Mouse (Mus musculus) ES-E14 (cell line): Measurements from ENCODE around the gene Rbm4. TPM values are rescaled to one million over a fixed set of nuclear protein-coding genes. Genes with fewer than 3 reads are reported as not detected.

ENCODE experiments used
- DNase-seq: peaks from one replicate; pipeline ENCODE4 v3.0.0-alpha.2; 2013; ENCODE audit warnings: low read depth, low spot score
- H3K27ac ChIP-seq: 2 replicates; pipeline ENCODE4 v1.5.1; 2012; ENCODE audit warnings: low read depth, mild to moderate bottlenecking, low read length, moderate library complexity, mixed read lengths; ENCODE audit not compliant: poor library complexity, insufficient read depth, severe bottlenecking
- H3K36me3 ChIP-seq: 2 replicates; pipeline ENCODE4 v1.6.1; 2012; ENCODE audit warnings: mild to moderate bottlenecking, low read length, moderate library complexity, mixed read lengths; ENCODE audit not compliant: control insufficient read depth, poor library complexity, insufficient read depth, severe bottlenecking
- H3K4me1 ChIP-seq, 2 experiments: fragments of 150-350 bp in 1 of 2; sonication (generic) in 1 of 2; 2 replicates each; pipeline ENCODE4 v1.6.1; 2012; ENCODE audit warnings: low read length in 2 of 2, mild to moderate bottlenecking in 1 of 2, mixed read lengths in 1 of 2; ENCODE audit not compliant: control insufficient read depth in 2 of 2, insufficient read depth in 2 of 2, poor library complexity in 1 of 2
- H3K4me3 ChIP-seq, 2 experiments: fragments of 150-350 bp in 1 of 2; sonication (generic) in 1 of 2; 2 replicates each; pipeline ENCODE4 v1.5.1; 2012; ENCODE audit warnings: low read length in 2 of 2, low read depth in 1 of 2, mild to moderate bottlenecking in 1 of 2, mixed read lengths in 1 of 2; ENCODE audit not compliant: insufficient read depth in 1 of 2, poor library complexity in 1 of 2, severe bottlenecking in 1 of 2
- H3K9ac ChIP-seq: 2 replicates; pipeline ENCODE4 v1.6.1; 2012; ENCODE audit warnings: low read depth, mild to moderate bottlenecking, low read length, mixed read lengths; ENCODE audit not compliant: poor library complexity, insufficient read depth, severe bottlenecking
- H3K9me3 ChIP-seq: fragments of 150-350 bp; sonication (generic); 2 replicates; pipeline ENCODE4 v1.6.1; 2012; ENCODE audit warnings: low read depth, mild to moderate bottlenecking, low read length; ENCODE audit not compliant: control insufficient read depth, insufficient read depth
- CHD2 ChIP-seq: IDR thresholded peaks from 2 replicates; pipeline ENCODE4 v1.6.1; 2014; ENCODE audit warnings: mild to moderate bottlenecking, low read depth, low read length, inconsistent platforms
- HCFC1 ChIP-seq: IDR thresholded peaks from 2 replicates; pipeline ENCODE4 v1.6.1; 2012; ENCODE audit warnings: low read length, inconsistent platforms, borderline replicate concordance; ENCODE audit not compliant: insufficient read depth
- MAFK ChIP-seq: IDR thresholded peaks from 2 replicates; pipeline ENCODE4 v1.6.1; 2014; ENCODE audit warnings: mild to moderate bottlenecking, low read depth, low read length, inconsistent platforms; ENCODE audit not compliant: insufficient read depth
- ZC3H11A ChIP-seq: IDR thresholded peaks from 2 replicates; pipeline ENCODE4 v1.6.1; 2012; ENCODE audit warnings: low read depth, mild to moderate bottlenecking, inconsistent platforms, low read length, borderline replicate concordance
- ZNF384 ChIP-seq: IDR thresholded peaks from 2 replicates; pipeline ENCODE4 v1.6.1; 2012; ENCODE audit warnings: low read depth, low read length, inconsistent platforms
- in situ Hi-C, 2 experiments: fragments of 600-800 bp; cut with MboI; formaldehyde crosslinking; loops; one replicate each; pipeline ENCODE4 v1.15.1; 2025; ENCODE audit warnings: low sequenced_read_pairs in 2 of 2, inconsistent platforms in 1 of 2; ENCODE audit not compliant: unreplicated experiment in 2 of 2
- total RNA-seq: library from RNA; depleted of rRNA; stranded (reverse); fragments of 300-350 nt; gene quantifications from 2 replicates; pipeline ENCODE4 v1.2.3, GENCODE M21; 2012

Rbm4 gene
- total RNA-seq, 1 experiment, result 122 TPM

DNA sequence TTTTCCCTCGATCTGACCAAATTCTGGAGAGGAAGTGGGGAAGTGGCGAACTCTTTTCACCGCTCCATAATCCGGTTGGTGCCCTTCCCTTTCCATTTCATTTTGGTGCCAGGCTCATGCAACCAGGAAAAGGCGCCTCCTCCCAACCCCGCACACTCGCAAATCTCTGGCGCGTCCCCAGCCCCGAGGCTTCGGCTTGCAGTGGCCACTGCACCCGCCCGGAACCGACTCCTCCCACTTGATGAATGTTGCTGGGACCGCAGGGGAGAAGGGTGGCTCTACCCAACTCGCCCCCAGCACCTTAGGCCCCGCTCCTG, 17.0 kb upstream of the Rbm4 start:
- peak overlapping the region; percentile 100 for H3K27ac ChIP-seq
- peak; percentile 47 for DNase-seq
- no peaks in the 10 kb centered on the region for H3K9me3 ChIP-seq
- peaks cover 3 to 4% of the 10 kb centered on the region in 2 experiments; a peak in 3 of 4 replicates for H3K4me1 ChIP-seq
- peak overlapping the region; percentile 77 to 92 for H3K4me3 ChIP-seq
- peak overlapping the region; percentile 97 for H3K9ac ChIP-seq
- peak; percentile 44; the same call in 1 of the 2 replicates for TF ChIP-seq HCFC1
- no peak for TF ChIP-seq MAFK
- in situ Hi-C loops, result no loop called here
- peaks cover 2% of the 10 kb centered on the region; the same call in 1 of the 2 replicates for H3K36me3 ChIP-seq

- peak overlapping the region; percentile 97 for H3K9ac ChIP-seq
- H3K4me1 ChIP-seq, result peaks cover 3 to 8% of the 10 kb centered on the region in 2 experiments
- peaks cover 2% of the 10 kb centered on the region; the same call in 1 of the 2 replicates for H3K36me3 ChIP-seq
- peak overlapping the region; percentile 77 to 92 for H3K4me3 ChIP-seq
- in situ Hi-C loops, result no loop called here
- TF ChIP-seq ZC3H11A (no peak), CHD2 (peak; percentile 75)
- peak; percentile 94 for DNase-seq
- H3K9me3 ChIP-seq, result no peaks in the 10 kb centered on the region
- peak overlapping the region; percentile 100 for H3K27ac ChIP-seq
Measured at GRCm38 (mm10) chr19:4810309-4810708, 16.6 kb upstream of the Rbm4 start.

DNA sequence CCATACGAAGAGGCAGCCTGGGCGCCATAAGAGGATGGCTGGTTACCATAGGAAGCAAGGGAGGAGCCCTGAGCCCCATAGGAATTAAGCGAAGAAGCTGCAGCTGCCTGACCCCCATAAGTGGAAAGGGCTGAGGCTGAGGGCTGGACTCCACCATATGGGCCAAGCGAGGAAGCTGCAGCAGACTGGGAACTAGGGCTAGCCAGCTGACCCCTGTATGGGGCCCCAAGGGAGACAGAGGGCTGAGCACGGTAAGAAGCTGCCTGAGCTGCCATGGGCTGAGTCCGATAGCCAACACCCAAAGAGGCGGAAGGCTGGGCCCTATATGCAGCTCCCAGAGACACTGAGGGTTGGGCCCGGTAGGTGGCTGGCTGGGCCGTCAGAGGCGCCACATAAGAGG, 9.6 kb upstream of the Rbm4 start:
- Histone ChIP-seq H3K27ac (no peak overlapping the region), H3K9me3 (no peaks in the 10 kb centered on the region), H3K36me3 (peaks cover 49% of the 10 kb centered on the region), H3K4me3 (peak overlapping the region in 1 of 2 experiments; percentile 6; a peak in 3 of 4 replicates), H3K4me1 (peaks cover 16 to 27% of the 10 kb centered on the region in 2 experiments), H3K9ac (peak overlapping the region; percentile 5; the same call in 1 of the 2 replicates)
- no peak for DNase-seq
- TF ChIP-seq CHD2, result no peak
- TF ChIP-seq MAFK, result no peak
- no peak for TF ChIP-seq ZNF384
- no peak for TF ChIP-seq HCFC1
- in situ Hi-C loops, result no loop called here

DNA sequence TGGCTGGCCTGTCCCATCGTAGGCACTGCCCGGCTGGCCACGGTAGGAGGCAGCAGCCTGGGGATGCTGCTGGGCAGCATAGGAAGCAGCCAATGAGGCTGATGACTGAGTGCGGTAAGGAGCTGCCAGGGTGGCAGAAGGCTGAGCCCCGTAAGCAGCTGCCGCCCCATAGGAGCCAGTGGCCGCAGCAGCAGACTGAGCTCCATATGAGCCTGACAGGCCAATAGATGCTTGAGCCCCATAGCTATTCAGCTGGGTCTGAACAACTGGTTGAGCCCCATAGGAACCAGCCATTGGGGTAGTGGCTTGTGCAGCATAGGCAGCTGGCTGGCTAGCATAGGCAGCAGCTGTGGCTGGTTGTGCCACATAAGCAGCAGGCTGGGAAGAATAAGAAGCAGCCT, 9.0 kb upstream of the Rbm4 start:
- Histone ChIP-seq H3K4me3 (peak overlapping the region in 1 of 2 experiments; percentile 6; a peak in 3 of 4 replicates), H3K9me3 (no peaks in the 10 kb centered on the region), H3K9ac (no peak overlapping the region), H3K27ac (no peak overlapping the region), H3K4me1 (peaks cover 16 to 24% of the 10 kb centered on the region in 2 experiments), H3K36me3 (peaks cover 47% of the 10 kb centered on the region)
- DNase-seq, result no peak
- TF ChIP-seq CHD2, result no peak
- no peak for TF ChIP-seq MAFK
- no peak for TF ChIP-seq ZC3H11A
- TF ChIP-seq HCFC1, result no peak
- no peak for TF ChIP-seq ZNF384
- in situ Hi-C loops, result no loop called here

- H3K9ac ChIP-seq, result no peak overlapping the region
- H3K4me3 ChIP-seq, result no peak overlapping the region
- peaks cover 47% of the 10 kb centered on the region for H3K36me3 ChIP-seq
- in situ Hi-C loops, result no loop called here
- H3K9me3 ChIP-seq, result no peaks in the 10 kb centered on the region
- H3K4me1 ChIP-seq, result peaks cover 5 to 25% of the 10 kb centered on the region in 2 experiments; a peak in 3 of 4 replicates
- no peak for DNase-seq
- TF ChIP-seq HCFC1, result no peak
- H3K27ac ChIP-seq, result no peak overlapping the region
Measured at GRCm38 (mm10) chr19:4799083-4799482, 5.4 kb upstream of the Rbm4 start.
